Mouse (Mus musculus) embryonic fibroblast, embryonic 13.5 days (primary cell): ENCODE measurements around the gene Gm38431. TPM values are rescaled to one million over a fixed set of nuclear protein-coding genes. Genes with fewer than 3 reads are reported as not detected.

ENCODE experiments used
- H3K27ac ChIP-seq: 2 replicates; pipeline ENCODE4 v1.5.1; 2012; ENCODE audit warnings: low read length, control low read depth, inconsistent platforms; ENCODE audit not compliant: insufficient read depth
- H3K4me1 ChIP-seq: 2 replicates; pipeline ENCODE4 v1.6.1; 2011; ENCODE audit warnings: low read length; ENCODE audit not compliant: control insufficient read depth, insufficient read depth
- H3K4me3 ChIP-seq: 2 replicates; pipeline ENCODE4 v1.5.1; 2011; ENCODE audit warnings: mild to moderate bottlenecking, control low read depth, low read length; ENCODE audit not compliant: insufficient read depth
- CTCF ChIP-seq: IDR thresholded peaks from 2 replicates; pipeline ENCODE4 v1.5.1; 2011; ENCODE audit warnings: mild to moderate bottlenecking, control low read depth, low read length, moderate library complexity, borderline replicate concordance; ENCODE audit not compliant: insufficient read depth
- POLR2A ChIP-seq: IDR thresholded peaks from 2 replicates; pipeline ENCODE4 v1.6.1; 2011; ENCODE audit warnings: low read depth, mild to moderate bottlenecking, control low read depth, low read length, moderate library complexity
- polyA plus RNA-seq: library from polyadenylated mRNA; stranded (reverse); fragments of >200 nt; gene quantifications from 2 replicates; pipeline ENCODE4 v1.2.4, GENCODE M21; 2011; ENCODE audit warnings: low read depth; ENCODE audit not compliant: missing spikeins, insufficient read length

The Gm38431 gene
- polyA plus RNA-seq, 1 experiment, result 5.2 TPM

- Histone ChIP-seq H3K4me1 (no peaks in the 10 kb centered on the region), H3K27ac (peak within 1 kb of the TSS; percentile 34; the same call in 1 of the 2 replicates), H3K4me3 (peak within 1 kb of the TSS; percentile 49)
- no peak for TF ChIP-seq POLR2A
- no peak for TF ChIP-seq CTCF
Measured at GRCm38 (mm10) chr9:21031896-21032351, 59.9 kb downstream of the Gm38431 start, which contains the start of gene Icam5. Gene Icam5 (plus strand): TSS chr9:21032073.

- Histone ChIP-seq H3K27ac (peak overlapping the region; percentile 34; the same call in 1 of the 2 replicates), H3K4me1 (no peaks in the 10 kb centered on the region)
- peak; percentile 55 for TF ChIP-seq POLR2A
- no peak for TF ChIP-seq CTCF
Measured at GRCm38 (mm10) chr9:21031251-21031895, 60.4 kb downstream of the Gm38431 start.

DNA sequence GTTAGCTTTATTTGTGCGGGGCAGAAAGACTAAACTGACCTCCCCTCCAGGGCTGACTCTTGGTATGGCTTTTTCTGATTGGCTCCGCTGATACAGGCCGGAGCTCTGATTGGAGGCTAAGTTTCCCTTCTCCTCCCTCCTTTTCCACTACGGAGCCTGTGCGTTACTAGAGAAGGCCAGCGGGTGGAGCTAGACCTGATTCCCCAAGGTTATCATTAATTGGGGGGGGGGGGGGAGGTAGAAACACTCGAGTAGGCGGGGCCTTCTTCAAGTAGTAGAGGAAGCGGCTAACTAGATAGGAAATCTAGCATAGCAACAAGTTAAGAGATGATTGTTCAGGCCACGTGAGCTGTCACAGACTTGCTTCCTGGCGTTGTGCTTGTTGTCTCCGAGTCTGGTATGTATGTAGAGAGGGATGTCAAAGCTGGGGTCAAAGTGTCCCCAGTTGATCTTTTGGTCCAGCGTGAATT, 61.0 kb downstream of the Gm38431 start:
- TF ChIP-seq POLR2A (no peak), CTCF (no peak)
- Histone ChIP-seq H3K27ac (peak overlapping the region; percentile 34; the same call in 1 of the 2 replicates), H3K4me3 (peak overlapping the region; percentile 49), H3K4me1 (no peaks in the 10 kb centered on the region)

More at GRCm38 (mm10) chr9:21031251-21031895, 60.4 kb downstream of the Gm38431 start:
- peak overlapping the region; percentile 49 for H3K4me3 ChIP-seq

DNA sequence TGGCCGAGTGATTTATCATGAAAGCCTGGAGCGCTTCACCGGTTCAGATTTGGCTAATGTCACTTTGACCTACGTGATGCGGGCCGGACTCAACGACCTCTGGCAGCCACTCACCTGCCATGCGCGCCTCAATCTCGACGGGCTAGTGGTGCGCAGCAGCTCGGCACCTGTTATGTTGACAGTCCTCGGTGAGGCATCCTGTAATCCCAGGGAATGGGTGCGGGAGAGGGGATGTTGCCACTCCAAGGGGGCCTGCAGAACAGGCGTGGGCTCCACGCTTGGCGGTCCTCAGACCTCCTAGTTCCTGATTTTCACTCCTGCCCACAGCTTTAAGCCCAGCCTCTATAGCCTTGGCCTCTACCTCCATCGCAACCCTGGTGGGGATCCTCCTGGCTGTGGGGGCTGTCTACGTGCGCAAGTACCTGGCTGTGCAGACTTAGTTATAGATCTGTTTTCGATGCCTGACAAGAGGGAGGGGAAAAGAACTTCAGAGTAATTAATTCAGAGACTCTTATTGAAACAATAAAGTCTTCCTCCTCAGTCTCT, 61.7 kb downstream of the Gm38431 start:
- Histone ChIP-seq H3K4me1 (no peaks in the 10 kb centered on the region), H3K4me3 (no peak overlapping the region), H3K27ac (no peak overlapping the region)
- TF ChIP-seq POLR2A (no peak), CTCF (no peak)

DNA sequence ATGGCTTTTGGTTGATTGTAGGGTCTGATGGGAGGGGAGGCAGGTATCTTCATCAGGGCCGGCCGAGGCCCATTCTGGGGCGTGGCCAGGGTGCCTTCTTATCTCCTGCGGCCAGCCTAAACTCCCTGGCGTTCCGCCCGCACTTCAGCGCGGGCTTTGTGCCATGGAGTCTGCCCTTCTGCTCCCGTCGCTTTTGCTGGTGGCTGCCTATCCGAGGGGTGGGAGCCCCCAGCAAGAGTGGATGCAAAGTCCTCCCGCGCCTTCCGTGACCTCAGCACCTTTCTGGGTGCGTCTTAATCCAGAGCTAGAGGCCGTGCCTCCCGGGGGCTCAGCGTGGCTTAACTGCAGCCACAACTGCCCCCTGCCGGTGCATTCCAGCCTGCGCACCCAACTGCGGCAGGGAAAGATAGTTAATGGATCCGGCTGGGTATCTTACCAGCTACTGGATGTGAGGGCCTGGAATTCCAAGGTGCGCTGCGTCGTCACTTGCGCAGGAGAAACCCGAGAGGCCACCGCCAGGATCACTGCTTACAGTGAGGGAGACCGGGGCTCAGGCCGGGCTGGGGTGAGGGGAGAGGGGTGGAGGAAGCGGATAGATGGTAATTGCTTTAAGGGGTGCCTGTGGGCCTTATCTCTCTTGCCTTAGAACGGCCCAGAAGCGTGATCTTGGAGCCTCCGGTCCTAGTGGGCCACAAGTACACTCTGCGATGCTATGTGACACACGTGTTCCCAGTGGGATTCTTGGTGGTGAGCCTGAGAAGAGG, 62.3 kb downstream of the Gm38431 start, which contains the start of gene Icam4:
Icam4 (plus strand) TSS at position 83 of the 764 bp plus-strand sequence.
- Histone ChIP-seq H3K4me1 (no peaks in the 10 kb centered on the region), H3K27ac (no peak within 1 kb of the TSS), H3K4me3 (no peak within 1 kb of the TSS)
- TF ChIP-seq POLR2A (no peak), CTCF (peak; percentile 68)

GRCm38 (mm10) chr9:21028560-21029110, 63.2 kb downstream of the Gm38431 start:
- no peak overlapping the region for H3K27ac ChIP-seq
- no peak overlapping the region for H3K4me3 ChIP-seq
- TF ChIP-seq POLR2A (no peak), CTCF (no peak)
- no peaks in the 10 kb centered on the region for H3K4me1 ChIP-seq

DNA sequence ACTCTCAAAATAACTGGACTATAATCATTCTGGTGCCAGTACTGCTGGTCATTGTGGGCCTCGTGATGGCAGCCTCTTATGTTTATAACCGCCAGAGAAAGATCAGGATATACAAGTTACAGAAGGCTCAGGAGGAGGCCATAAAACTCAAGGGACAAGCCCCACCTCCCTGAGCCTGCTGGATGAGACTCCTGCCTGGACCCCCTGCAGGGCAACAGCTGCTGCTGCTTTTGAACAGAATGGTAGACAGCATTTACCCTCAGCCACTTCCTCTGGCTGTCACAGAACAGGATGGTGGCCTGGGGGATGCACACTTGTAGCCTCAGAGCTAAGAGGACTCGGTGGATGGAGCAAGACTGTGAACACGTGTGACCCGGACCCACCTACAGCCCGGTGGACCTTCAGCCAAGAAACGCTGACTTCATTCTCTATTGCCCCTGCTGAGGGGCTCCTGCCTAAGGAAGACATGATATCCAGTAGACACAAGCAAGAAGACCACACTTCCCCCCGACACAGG, 64.0 kb downstream of the Gm38431 start:
- Histone ChIP-seq H3K4me3 (no peak overlapping the region), H3K27ac (no peak overlapping the region), H3K4me1 (no peaks in the 10 kb centered on the region)
- TF ChIP-seq POLR2A, result no peak
- TF ChIP-seq CTCF, result no peak

GRCm38 (mm10) chr9:21026849-21027248, 64.9 kb downstream of the Gm38431 start:
- Histone ChIP-seq H3K4me1 (no peaks in the 10 kb centered on the region), H3K27ac (no peak overlapping the region), H3K4me3 (no peak overlapping the region)
- TF ChIP-seq CTCF, result no peak
- no peak for TF ChIP-seq POLR2A

GRCm38 (mm10) chr9:21025258-21025810, 66.5 kb downstream of the Gm38431 start:
- no peaks in the 10 kb centered on the region for H3K4me1 ChIP-seq
- TF ChIP-seq POLR2A (no peak), CTCF (no peak)
- H3K4me3 ChIP-seq, result no peak overlapping the region
- no peak overlapping the region for H3K27ac ChIP-seq
